Mouse (Mus musculus) gastrocnemius, adult 18-20 months (tissue): ENCODE measurements at regions not wholly inside any gene's neighbourhood (a gene's known extent, or its start where the extent isn't known, plus 50 kb on each side); places are given as distances from the start of the nearest gene placed in this dataset.
A peak's percentile ranks its signal among the peaks of the same experiment; 100 is the strongest.

Experiments used
- DNase-seq: peaks from one replicate; pipeline ENCODE4 v3.0.0; 2021; ENCODE audit warnings: low spot score

DNA sequence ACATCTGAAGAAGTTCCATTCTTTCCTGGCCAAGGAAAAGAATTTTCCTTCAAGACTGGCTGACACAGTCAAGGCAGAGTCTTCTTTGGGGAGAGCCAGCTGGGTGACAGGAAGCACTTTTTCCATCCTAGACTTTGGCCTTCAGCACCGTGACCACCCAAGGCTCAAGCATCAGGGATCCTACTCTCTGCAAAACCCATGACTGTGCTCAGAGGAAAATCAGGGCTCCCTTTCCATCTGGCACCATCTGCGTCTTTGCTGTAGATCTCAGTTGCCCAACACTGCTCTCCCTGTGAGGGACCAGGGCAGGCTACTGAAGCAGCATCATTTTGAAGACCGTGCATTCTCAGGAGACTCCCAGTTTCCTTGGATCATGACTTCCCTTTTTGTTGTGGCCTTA lies 51.1 kb upstream of the 1700012B07Rik start:
- DNase-seq, result peak; percentile 61
